28 mouse cellular contexts compared by ENCODE assay signal in genomic region chr5:65914342-65914741, GRCm38 (mm10). TPM values are rescaled to one million over a fixed set of nuclear protein-coding genes. Genes with fewer than 3 reads are reported as not detected.
"Had no signal": no experiment of that assay in that cellular context is flagged by ENCODE, and none has a peak within 500 bp of the region (broad histone marks: within the 10 kb centered on the region; RNA-seq: fewer than 3 reads in every experiment).

No protein-coding gene starts in this region.

- ATAC-seq: hindbrain, embryonic 16.5 days; intestine, embryonic 15.5 days; intestine, postnatal 0 days; liver, embryonic 12.5 days had no signal

- DNase-seq: gastrocnemius, adult 2 months; gastrocnemius, postnatal 10 days; gastrocnemius, postnatal 25 days; heart, adult 18-20 months; heart, postnatal 10 days; heart, postnatal 4 days; kidney, adult 18-20 months; kidney, adult 8-10 months; kidney, postnatal 10 days; kidney, postnatal 25 days; kidney, postnatal 4 days; left cerebral cortex, postnatal 4 days had no signal

RNA-seq across cellular contexts. Expression of gene Chrna9, which starts 20.4 kb away (rescaled TPM):
- total RNA-seq: granulocyte monocyte progenitor cell, adult 5-6 weeks; heart, adult 18-20 months; layer of hippocampus, adult 2 months; layer of hippocampus, postnatal 10 days; layer of hippocampus, postnatal 25 days; left cerebral cortex, adult 8-10 months; left cerebral cortex, postnatal 10 days; left cerebral cortex, postnatal 25 days; left cerebral cortex, postnatal 4 days; liver, adult 2 months had no signal
- polyA plus RNA-seq: frontal cortex, adult 2 months; heart, embryonic 14.5 days; hindbrain, embryonic 14.5 days; hindbrain, embryonic 16.5 days; intestine, embryonic 15.5 days; intestine, postnatal 0 days; liver, adult 2 months; liver, embryonic 12.5 days; liver, embryonic 14.5 days had no signal
